Mouse (Mus musculus) kidney, postnatal 4 days (tissue): ENCODE measurements around the gene Zfp174.
A peak's percentile ranks its signal among the peaks of the same experiment; 100 is the strongest.

ENCODE experiments used
- DNase-seq, 2 experiments: peaks; one replicate each; pipeline ENCODE4 v3.0.0; 2021; ENCODE audit warnings: mixed read lengths in 2 of 2

Zfp174 gene

GRCm38 (mm10) chr16:3884201-3885064 lies 37.4 kb downstream of the Zfp174 start, which contains the start of the genes Zfp597 and Gm20695:
TSS of gene Zfp597 (minus strand) at chr16:3884561.
TSS of gene Gm20695 (plus strand) at chr16:3884648.
- peak; percentile 97 to 98 for DNase-seq

GRCm38 (mm10) chr16:3885065-3885670 lies 38.1 kb downstream of the Zfp174 start:
- DNase-seq, result no peak

GRCm38 (mm10) chr16:3891621-3892295 lies 44.7 kb downstream of the Zfp174 start:
- no peak for DNase-seq

GRCm38 (mm10) chr16:3893739-3894138 lies 46.7 kb downstream of the Zfp174 start:
- DNase-seq, result no peak

- DNase-seq, result peak; percentile 24 to 43
These were observed 48.2 kb downstream of the Zfp174 start for GRCm38 (mm10) chr16:3895173-3895792.

GRCm38 (mm10) chr16:3896046-3896445 lies 49.0 kb downstream of the Zfp174 start:
- DNase-seq, result no peak

- no peak for DNase-seq
These were observed 49.5 kb downstream of the Zfp174 start for GRCm38 (mm10) chr16:3896553-3896952.

- no peak for DNase-seq
These were observed 60.4 kb downstream of the Zfp174 start for GRCm38 (mm10) chr16:3907471-3907870.
